Mouse (Mus musculus) hindbrain, embryonic 16.5 days (tissue): Measurements from ENCODE around the gene Habp4. TPM values are rescaled to one million over a fixed set of nuclear protein-coding genes. Genes with fewer than 3 reads are reported as not detected.

Experiments
- ATAC-seq: fragments of 200-750 bp; cut with Nextera tagmentation; 2 replicates; pipeline ENCODE4 v1.8.0; 2017; ENCODE audit warnings: moderate TSS enrichment, moderate library complexity
- H3K27ac ChIP-seq: fragments of 300-500 bp; sonication (generic); 2 replicates; pipeline ENCODE4 v1.5.1; 2014; ENCODE audit warnings: low read depth, mild to moderate bottlenecking, control low read depth, low read length, moderate library complexity
- H3K27me3 ChIP-seq: fragments of 300-500 bp; sonication (generic); replicated peaks from 2 replicates; pipeline ENCODE4 v1.6.1; 2014; ENCODE audit warnings: low read length; ENCODE audit not compliant: control insufficient read depth, insufficient read depth
- H3K36me3 ChIP-seq: fragments of 300-500 bp; sonication (generic); 2 replicates; pipeline ENCODE4 v1.6.1; 2014; ENCODE audit warnings: mild to moderate bottlenecking, low read length, moderate library complexity, mixed read lengths; ENCODE audit not compliant: control insufficient read depth, insufficient read depth
- H3K4me1 ChIP-seq: fragments of 300-500 bp; sonication (generic); 2 replicates; pipeline ENCODE4 v1.6.1; 2014; ENCODE audit warnings: low read depth, low read length; ENCODE audit not compliant: control insufficient read depth, insufficient read depth
- H3K4me2 ChIP-seq: fragments of 300-500 bp; sonication (generic); 2 replicates; pipeline ENCODE4 v1.6.1; 2014; ENCODE audit warnings: mild to moderate bottlenecking, low read length, control low read depth, moderate library complexity
- H3K4me3 ChIP-seq: fragments of 300-500 bp; sonication (generic); 2 replicates; pipeline ENCODE4 v1.5.1; 2014; ENCODE audit warnings: mild to moderate bottlenecking, low read length, control low read depth, moderate library complexity
- H3K9ac ChIP-seq: fragments of 300-500 bp; sonication (generic); 2 replicates; pipeline ENCODE4 v1.6.1; 2014; ENCODE audit warnings: low read depth, mild to moderate bottlenecking, control low read depth, low read length, moderate library complexity
- H3K9me3 ChIP-seq: fragments of 300-500 bp; sonication (generic); 2 replicates; pipeline ENCODE4 v1.6.1; 2014; ENCODE audit warnings: mild to moderate bottlenecking, low read length, moderate library complexity; ENCODE audit not compliant: control insufficient read depth
- WGBS: fragments of 180-500 bp; shearing (Covaris S2); extraction: QIAGEN DNeasy Blood & Tissue Kit; methylation state at CpG from one replicate; pipeline ENCODE4 v1.1.7; 2014; 5-methylcytosine and 5-hydroxymethylcytosine counted together
- polyA plus RNA-seq: library from polyadenylated mRNA; unstranded; fragments of >200 nt; fragmentation: Nextera tagmentation; extraction: Ambion mirVana; gene quantifications from 2 replicates; pipeline ENCODE4 v1.2.1, GENCODE M21; 2015

Gene Habp4
- polyA plus RNA-seq, 1 experiment from 2014 or later: 52.8 TPM

GRCm38 (mm10) chr13:64152241-64152669, 9.4 kb upstream of the Habp4 start:
- peak overlapping the region; percentile 86 for H3K4me3 ChIP-seq
- under 1% methylated on average over 33 of the region's 42 CpGs for WGBS
- peak overlapping the region; percentile 76 for H3K9ac ChIP-seq

GRCm38 (mm10) chr13:64152671-64153082, 8.9 kb upstream of the Habp4 start:
- Histone ChIP-seq H3K9ac (peak overlapping the region; percentile 76), H3K36me3 (no peaks in the 10 kb centered on the region), H3K4me2 (peak overlapping the region; percentile 89), H3K4me3 (peak overlapping the region; percentile 86), H3K9me3 (no peaks in the 10 kb centered on the region), H3K4me1 (peaks cover 10% of the 10 kb centered on the region), H3K27me3 (no peaks in the 10 kb centered on the region; the same call in 1 of the 2 replicates), H3K27ac (peak overlapping the region; percentile 40)
- WGBS: under 1% methylated on average over 53 of the region's 61 CpGs
- ATAC-seq: no peak; the same call in none of the 2 replicates

More at GRCm38 (mm10) chr13:64152241-64152669, 9.4 kb upstream of the Habp4 start:
- Histone ChIP-seq H3K4me1 (peaks cover 10% of the 10 kb centered on the region), H3K27ac (peak overlapping the region; percentile 40), H3K9me3 (no peaks in the 10 kb centered on the region), H3K4me2 (peak overlapping the region; percentile 89), H3K27me3 (no peaks in the 10 kb centered on the region; the same call in 1 of the 2 replicates), H3K36me3 (no peaks in the 10 kb centered on the region)
- peak; percentile 37 for ATAC-seq

- WGBS: under 1% methylated on average over 53 of the region's 56 CpGs
- Histone ChIP-seq H3K4me3 (peak within 1 kb of the TSS; percentile 86), H3K4me2 (peak within 1 kb of the TSS; percentile 89), H3K36me3 (no peaks in the 10 kb centered on the region), H3K4me1 (peaks cover 10% of the 10 kb centered on the region), H3K27me3 (no peaks in the 10 kb centered on the region; the same call in 1 of the 2 replicates), H3K9ac (peak within 1 kb of the TSS; percentile 76), H3K9me3 (no peaks in the 10 kb centered on the region), H3K27ac (peak within 1 kb of the TSS; percentile 40)
- ATAC-seq: peak; percentile 99
These were observed 8.4 kb upstream of the Habp4 start, which contains the start of gene Zfp367 for GRCm38 (mm10) chr13:64153083-64153682. Gene Zfp367, minus strand, starts transcription at chr13:64153202.

DNA sequence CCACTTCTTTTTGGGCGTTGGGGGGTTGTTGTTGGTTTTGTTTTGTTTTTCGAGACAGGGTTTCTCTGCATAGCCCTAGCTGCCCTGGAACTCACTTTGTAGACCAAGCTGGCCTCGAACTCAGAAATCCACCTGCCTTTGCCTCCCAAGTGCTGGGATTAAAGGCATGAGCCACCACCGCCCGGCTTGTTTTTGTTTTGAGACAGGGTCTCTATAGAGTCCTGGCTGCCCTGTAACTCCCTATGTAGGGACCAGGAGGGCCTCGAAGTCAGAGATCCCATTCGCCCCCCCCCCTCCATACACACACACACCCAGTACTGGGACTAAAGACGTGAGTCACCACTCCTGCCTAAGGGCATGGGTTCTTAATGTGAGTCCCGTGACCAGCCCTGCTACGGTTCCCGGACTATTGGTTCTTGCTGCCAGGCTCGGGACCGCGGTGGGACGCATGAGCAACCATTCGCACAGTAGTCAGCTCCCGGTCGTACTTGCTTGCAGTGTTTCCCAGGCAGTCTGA, 7.8 kb upstream of the Habp4 start:
- peak overlapping the region; percentile 47 for H3K9ac ChIP-seq
- under 1% methylated on average over 18 of the region's 18 CpGs for WGBS

DNA sequence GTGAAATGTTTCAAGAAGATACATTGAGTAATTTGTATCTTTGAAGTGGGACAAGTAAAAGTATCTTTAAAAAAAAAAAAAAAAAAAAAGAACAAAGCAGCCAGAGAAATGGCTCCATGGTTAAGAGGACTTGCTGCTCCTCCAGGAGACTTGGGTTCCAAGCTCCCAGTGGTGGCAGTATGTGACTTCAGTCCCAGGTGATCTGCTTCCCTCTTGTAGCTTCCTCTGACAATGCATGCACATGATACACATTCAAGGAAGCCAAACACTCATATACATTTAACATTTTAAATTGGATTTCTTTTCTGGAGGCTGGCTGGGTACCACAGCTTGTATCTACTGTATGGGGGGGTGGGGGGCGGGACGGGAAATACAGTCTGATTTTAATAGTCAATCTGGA, 7.0 kb upstream of the Habp4 start:
- Histone ChIP-seq H3K27ac (no peak overlapping the region), H3K36me3 (no peaks in the 10 kb centered on the region), H3K4me3 (no peak overlapping the region), H3K9ac (no peak overlapping the region), H3K4me2 (no peak overlapping the region), H3K9me3 (no peaks in the 10 kb centered on the region), H3K27me3 (no peaks in the 10 kb centered on the region; the same call in none of the 2 replicates), H3K4me1 (peaks cover 10% of the 10 kb centered on the region)
- ATAC-seq: no peak
- 70% methylated on average over 2 of the region's 2 CpGs for WGBS

More for the DNA sequence above, 7.8 kb upstream of the Habp4 start:
- H3K27me3 ChIP-seq: no peaks in the 10 kb centered on the region; the same call in 1 of the 2 replicates
- no peaks in the 10 kb centered on the region for H3K9me3 ChIP-seq
- peak overlapping the region; percentile 89 for H3K4me2 ChIP-seq
- no peaks in the 10 kb centered on the region for H3K36me3 ChIP-seq
- peak; percentile 13 for ATAC-seq
- H3K27ac ChIP-seq: no peak overlapping the region
- H3K4me1 ChIP-seq: peaks cover 10% of the 10 kb centered on the region
- peak overlapping the region; percentile 86 for H3K4me3 ChIP-seq

GRCm38 (mm10) chr13:64155171-64155571, 6.5 kb upstream of the Habp4 start:
- peaks cover 10% of the 10 kb centered on the region for H3K4me1 ChIP-seq
- no peak overlapping the region for H3K27ac ChIP-seq

DNA sequence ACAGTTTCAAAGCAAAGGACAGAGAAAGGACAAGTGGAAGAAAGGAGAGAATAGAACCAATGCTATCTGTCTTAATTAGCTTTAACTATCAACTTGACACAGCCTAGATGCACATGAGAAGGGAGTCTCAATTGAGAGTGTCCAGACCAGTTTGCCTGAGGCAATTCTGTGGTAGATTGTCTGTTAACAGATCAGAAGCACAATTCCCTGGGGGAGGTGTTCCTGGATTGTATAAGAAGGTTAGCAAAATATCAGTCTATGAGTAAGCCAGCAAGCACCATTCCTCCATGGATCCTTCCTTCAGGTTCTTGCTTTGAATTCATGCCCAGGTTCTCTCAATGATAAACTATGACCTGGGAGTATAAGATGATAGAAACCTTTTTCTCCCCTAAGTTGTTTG, 4.7 kb upstream of the Habp4 start:
- Histone ChIP-seq H3K4me1 (peaks cover 4% of the 10 kb centered on the region), H3K36me3 (no peaks in the 10 kb centered on the region), H3K9me3 (no peaks in the 10 kb centered on the region), H3K9ac (no peak overlapping the region), H3K27me3 (no peaks in the 10 kb centered on the region; the same call in none of the 2 replicates), H3K4me2 (no peak overlapping the region), H3K27ac (no peak overlapping the region), H3K4me3 (no peak overlapping the region)
- no peak for ATAC-seq

More at GRCm38 (mm10) chr13:64155171-64155571, 6.5 kb upstream of the Habp4 start:
- Histone ChIP-seq H3K36me3 (no peaks in the 10 kb centered on the region), H3K4me2 (no peak overlapping the region), H3K27me3 (no peaks in the 10 kb centered on the region; the same call in none of the 2 replicates), H3K4me3 (no peak overlapping the region), H3K9me3 (no peaks in the 10 kb centered on the region), H3K9ac (no peak overlapping the region)
- 11% methylated on average over 1 of the region's 1 CpGs for WGBS
- no peak for ATAC-seq

DNA sequence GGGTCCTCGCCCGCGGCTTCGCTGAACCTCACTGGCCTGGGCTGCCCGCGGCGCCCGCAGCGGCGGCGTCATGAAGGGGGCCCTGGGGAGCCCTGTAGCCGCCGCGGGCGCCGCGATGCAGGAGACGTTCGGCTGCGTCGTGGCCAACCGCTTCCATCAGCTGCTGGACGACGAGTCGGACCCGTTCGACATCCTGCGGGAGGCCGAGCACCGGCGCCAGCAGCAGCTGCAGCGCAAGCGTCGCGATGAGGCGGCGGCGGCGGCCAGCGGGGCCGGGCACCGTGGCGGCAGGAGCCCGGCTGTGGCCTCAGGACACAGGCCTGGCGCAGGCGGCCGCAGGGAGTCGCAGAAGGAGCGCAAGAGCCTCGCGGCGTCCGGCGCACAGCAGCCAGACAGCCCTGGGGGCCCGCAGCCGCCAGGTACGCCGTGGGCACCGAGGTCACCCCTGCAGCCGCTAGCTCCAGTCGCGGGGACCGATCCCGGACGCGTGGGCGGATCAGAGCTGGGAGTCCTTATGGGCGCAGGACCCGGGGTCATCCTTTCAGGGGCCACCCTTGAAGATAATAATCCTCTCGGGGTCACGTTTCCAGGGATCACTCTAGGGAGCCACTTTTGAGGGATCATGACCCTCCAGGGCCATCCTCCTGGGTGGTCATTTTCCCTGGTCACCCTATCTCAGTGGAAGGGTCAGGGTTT, 440 bp downstream of the Habp4 start:
- peak overlapping the region; percentile 83 for H3K4me3 ChIP-seq
- peaks cover 5% of the 10 kb centered on the region for H3K9me3 ChIP-seq
- H3K4me1 ChIP-seq: peaks cover 11% of the 10 kb centered on the region
- no peaks in the 10 kb centered on the region; the same call in 1 of the 2 replicates for H3K27me3 ChIP-seq
- 0% methylated on average over 21 of the region's 71 CpGs for WGBS
- peak overlapping the region; percentile 97 for H3K4me2 ChIP-seq
- H3K27ac ChIP-seq: peak overlapping the region; percentile 84
- H3K9ac ChIP-seq: peak overlapping the region; percentile 82
- peak; percentile 80 for ATAC-seq
- no peaks in the 10 kb centered on the region for H3K36me3 ChIP-seq

- WGBS: under 1% methylated on average over 14 of the region's 14 CpGs
- Histone ChIP-seq H3K4me3 (peak overlapping the region; percentile 83), H3K4me1 (peaks cover 11% of the 10 kb centered on the region), H3K36me3 (peaks cover 4% of the 10 kb centered on the region; the same call in 1 of the 2 replicates), H3K4me2 (peak overlapping the region; percentile 97), H3K27ac (0 out of 2 replicates have a peak overlapping the region, but pooled peaks have one; percentile 44), H3K9ac (peak overlapping the region; percentile 82), H3K27me3 (no peaks in the 10 kb centered on the region; the same call in 1 of the 2 replicates), H3K9me3 (peaks cover 9% of the 10 kb centered on the region)
- ATAC-seq: peak; percentile 15
These were observed 1.0 kb downstream of the Habp4 start for GRCm38 (mm10) chr13:64162626-64163025.
